In genomic region chr9:47405547-47405946, GRCm38 (mm10) we compare ENCODE assay signal across 28 mouse cellular contexts.
"Had no signal": no experiment of that assay in that cellular context is flagged by ENCODE, and none has a peak within 500 bp of the region (broad histone marks: within the 10 kb centered on the region; RNA-seq: fewer than 3 reads in every experiment).

No protein-coding gene starts in this region.

- H3K9me3 ChIP-seq: heart, embryonic 13.5 days; heart, embryonic 15.5 days; intestine, embryonic 15.5 days; kidney, embryonic 15.5 days; limb, embryonic 10.5 days; limb, embryonic 12.5 days; liver, embryonic 13.5 days; liver, embryonic 15.5 days had no signal

- H3K36me3 ChIP-seq: heart, embryonic 13.5 days; heart, embryonic 15.5 days; intestine, embryonic 15.5 days; kidney, embryonic 15.5 days; limb, embryonic 10.5 days; limb, embryonic 12.5 days; liver, embryonic 13.5 days; liver, embryonic 15.5 days had no signal

- ATAC-seq: hindbrain, embryonic 16.5 days; inflammation-experienced regulatory T-cells, adult 6 months; intestine, embryonic 15.5 days; intestine, postnatal 0 days had no signal

- DNase-seq: gastrocnemius, adult 2 months; gastrocnemius, postnatal 10 days; gastrocnemius, postnatal 25 days; heart, adult 2 months; heart, postnatal 14 days; heart, postnatal 36 days; kidney, adult 2 months; kidney, adult 9 months; kidney, postnatal 10 days; kidney, postnatal 25 days; kidney, postnatal 4 days; liver; liver, embryonic 13.5 days had no signal

- H3K27ac ChIP-seq: gastrocnemius, adult 2 months; heart, adult 2 months; heart, embryonic 13.5 days; heart, embryonic 15.5 days; hindbrain, embryonic 14.5 days; intestine, embryonic 15.5 days; kidney, embryonic 15.5 days; layer of hippocampus, adult 2 months; left cerebral cortex, adult 2 months; limb, embryonic 10.5 days; limb, embryonic 12.5 days; liver, embryonic 13.5 days; liver, embryonic 15.5 days had no signal

- H3K4me2 ChIP-seq: heart, embryonic 11.5 days; heart, embryonic 13.5 days; heart, embryonic 15.5 days; hindbrain, embryonic 14.5 days; intestine, embryonic 15.5 days; kidney, embryonic 15.5 days; limb, embryonic 12.5 days; liver, embryonic 11.5 days; liver, embryonic 13.5 days; liver, embryonic 15.5 days had no signal

- H3K4me3 ChIP-seq: gastrocnemius, adult 2 months; heart, adult 2 months; heart, embryonic 13.5 days; heart, embryonic 15.5 days; intestine, embryonic 15.5 days; kidney, embryonic 15.5 days; layer of hippocampus, adult 2 months; left cerebral cortex, adult 2 months; limb, embryonic 10.5 days; limb, embryonic 12.5 days; liver, embryonic 13.5 days; liver, embryonic 15.5 days had no signal

- H3K4me1 ChIP-seq: liver, embryonic 15.5 days had no signal

- H3K9ac ChIP-seq: heart, embryonic 13.5 days; heart, embryonic 15.5 days; hindbrain, embryonic 14.5 days; intestine, embryonic 15.5 days; kidney, embryonic 15.5 days; limb, embryonic 12.5 days; liver, embryonic 13.5 days; liver, embryonic 15.5 days had no signal

- H3K27me3 ChIP-seq: intestine, embryonic 15.5 days; liver, embryonic 13.5 days had no signal
